Mouse (Mus musculus): ENCODE measurements around the gene Rerg. TPM values are rescaled to one million over a fixed set of nuclear protein-coding genes. Genes with fewer than 3 reads are reported as not detected.

Gene Rerg
- total and polyA plus RNA-seq, 3 experiments: 0.05 TPM; not detected in 2

- ATAC-seq (ENCODE audit: extremely low read depth, insufficient number of reproducible peaks, low FRiP score, poor library complexity, severe bottlenecking): no peak
- Histone ChIP-seq H3K36me3 (replicated peaks) (no peaks in the 10 kb centered on the region), H3K4me3 (ENCODE audit: low read depth, low read length) (no peak overlapping the region), H3K4me1 (ENCODE audit: insufficient read depth, low read depth, low read length) (no peaks in the 10 kb centered on the region), H3K9me3 (replicated peaks) (peaks cover 16% of the 10 kb centered on the region), H3K27me3 (ENCODE audit: insufficient read depth, low read length) (no peaks in the 10 kb centered on the region)
- DNase-seq (ENCODE audit: low spot score): no peak
- TF ChIP-seq TAL1 (conservative IDR thresholded peaks at IDR 0.05; ENCODE audit: low read depth, low read length): no peak
- no peak for TF ChIP-seq GATA2 (IDR thresholded peaks at IDR 0.05; ENCODE audit: borderline replicate concordance, low read depth, low read length)
- no peak for TF ChIP-seq GATA1 (IDR thresholded peaks at IDR 0.05; ENCODE audit: borderline replicate concordance, low read length)
- no peak for TF ChIP-seq CTCF (IDR thresholded peaks at IDR 0.05; ENCODE audit: low read depth, low read length)
- TF ChIP-seq POLR2AphosphoS5 (IDR thresholded peaks at IDR 0.05; ENCODE audit: insufficient replicate concordance, low read depth, low read length): no peak
Observed at GRCm38 (mm10) chr6:137030611-137031097, 139.6 kb downstream of the Rerg start.

GRCm38 (mm10) chr6:137029931-137030610 lies 140.2 kb downstream of the Rerg start:
- no peak for ATAC-seq (ENCODE audit: extremely low read depth, insufficient number of reproducible peaks, low FRiP score, poor library complexity, severe bottlenecking)
- DNase-seq (ENCODE audit: low spot score): no peak
- no peaks in the 10 kb centered on the region for H3K4me1 ChIP-seq (ENCODE audit: insufficient read depth, low read depth, low read length)
- no peaks in the 10 kb centered on the region for H3K36me3 ChIP-seq (replicated peaks)
- no peaks in the 10 kb centered on the region for H3K27me3 ChIP-seq (ENCODE audit: insufficient read depth, low read length)
- H3K9me3 ChIP-seq (replicated peaks): peaks cover 18% of the 10 kb centered on the region
- no peak for TF ChIP-seq POLR2AphosphoS5 (IDR thresholded peaks at IDR 0.05; ENCODE audit: insufficient replicate concordance, low read depth, low read length)
- no peak for TF ChIP-seq GATA1 (IDR thresholded peaks at IDR 0.05; ENCODE audit: borderline replicate concordance, low read length)
- no peak for TF ChIP-seq CTCF (IDR thresholded peaks at IDR 0.05; ENCODE audit: low read depth, low read length)
- no peak for TF ChIP-seq GATA2 (IDR thresholded peaks at IDR 0.05; ENCODE audit: borderline replicate concordance, low read depth, low read length)
- TF ChIP-seq TAL1 (conservative IDR thresholded peaks at IDR 0.05; ENCODE audit: low read depth, low read length): no peak
- H3K4me3 ChIP-seq (ENCODE audit: low read depth, low read length): no peak overlapping the region

GRCm38 (mm10) chr6:137025461-137025860 lies 144.8 kb downstream of the Rerg start:
- Histone ChIP-seq H3K9me3 (replicated peaks) (peaks cover 8% of the 10 kb centered on the region; the same call in 1 of the 2 replicates), H3K36me3 (replicated peaks) (no peaks in the 10 kb centered on the region), H3K4me1 (ENCODE audit: insufficient read depth, low read depth, low read length) (no peaks in the 10 kb centered on the region), H3K27me3 (ENCODE audit: insufficient read depth, low read length) (no peaks in the 10 kb centered on the region), H3K4me3 (ENCODE audit: low read depth, low read length) (no peak overlapping the region)
- ATAC-seq (ENCODE audit: extremely low read depth, insufficient number of reproducible peaks, low FRiP score, poor library complexity, severe bottlenecking): no peak
- TF ChIP-seq CTCF (IDR thresholded peaks at IDR 0.05; ENCODE audit: low read depth, low read length) (no peak), GATA2 (IDR thresholded peaks at IDR 0.05; ENCODE audit: borderline replicate concordance, low read depth, low read length) (no peak), TAL1 (conservative IDR thresholded peaks at IDR 0.05; ENCODE audit: low read depth, low read length) (no peak), POLR2AphosphoS5 (IDR thresholded peaks at IDR 0.05; ENCODE audit: insufficient replicate concordance, low read depth, low read length) (no peak), GATA1 (IDR thresholded peaks at IDR 0.05; ENCODE audit: borderline replicate concordance, low read length) (no peak)
- no peak for DNase-seq (ENCODE audit: low spot score)

DNA sequence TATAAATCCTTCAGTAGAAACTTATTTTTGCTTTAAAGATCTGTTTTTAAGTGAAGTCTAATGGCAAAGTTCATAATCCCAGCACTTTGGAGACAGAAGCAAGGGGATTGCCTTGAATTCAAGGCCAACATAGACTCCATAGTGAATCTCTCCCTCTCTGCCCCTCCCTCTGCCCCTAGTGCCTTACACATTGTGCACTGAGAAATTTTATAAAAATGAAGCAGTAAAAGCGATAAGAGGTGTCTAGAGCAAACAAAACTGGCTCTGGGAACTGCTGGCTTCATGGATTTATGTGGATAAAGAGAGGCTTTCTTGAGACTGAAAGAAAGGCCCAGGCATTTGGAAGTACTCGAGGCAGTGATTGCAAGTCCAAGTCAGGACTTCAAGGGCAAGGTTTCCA lies 145.8 kb downstream of the Rerg start:
- Histone ChIP-seq H3K9me3 (replicated peaks) (peaks cover 12% of the 10 kb centered on the region), H3K36me3 (replicated peaks) (no peaks in the 10 kb centered on the region), H3K27me3 (ENCODE audit: insufficient read depth, low read length) (no peaks in the 10 kb centered on the region), H3K4me1 (ENCODE audit: insufficient read depth, low read depth, low read length) (no peaks in the 10 kb centered on the region), H3K4me3 (ENCODE audit: low read depth, low read length) (no peak overlapping the region)
- no peak for TF ChIP-seq GATA2 (IDR thresholded peaks at IDR 0.05; ENCODE audit: borderline replicate concordance, low read depth, low read length)
- no peak for TF ChIP-seq CTCF (IDR thresholded peaks at IDR 0.05; ENCODE audit: low read depth, low read length)
- TF ChIP-seq GATA1 (IDR thresholded peaks at IDR 0.05; ENCODE audit: borderline replicate concordance, low read length): no peak
- TF ChIP-seq POLR2AphosphoS5 (IDR thresholded peaks at IDR 0.05; ENCODE audit: insufficient replicate concordance, low read depth, low read length): no peak
- ATAC-seq (ENCODE audit: extremely low read depth, insufficient number of reproducible peaks, low FRiP score, poor library complexity, severe bottlenecking) (no peak), DNase-seq (ENCODE audit: low spot score) (no peak)

DNA sequence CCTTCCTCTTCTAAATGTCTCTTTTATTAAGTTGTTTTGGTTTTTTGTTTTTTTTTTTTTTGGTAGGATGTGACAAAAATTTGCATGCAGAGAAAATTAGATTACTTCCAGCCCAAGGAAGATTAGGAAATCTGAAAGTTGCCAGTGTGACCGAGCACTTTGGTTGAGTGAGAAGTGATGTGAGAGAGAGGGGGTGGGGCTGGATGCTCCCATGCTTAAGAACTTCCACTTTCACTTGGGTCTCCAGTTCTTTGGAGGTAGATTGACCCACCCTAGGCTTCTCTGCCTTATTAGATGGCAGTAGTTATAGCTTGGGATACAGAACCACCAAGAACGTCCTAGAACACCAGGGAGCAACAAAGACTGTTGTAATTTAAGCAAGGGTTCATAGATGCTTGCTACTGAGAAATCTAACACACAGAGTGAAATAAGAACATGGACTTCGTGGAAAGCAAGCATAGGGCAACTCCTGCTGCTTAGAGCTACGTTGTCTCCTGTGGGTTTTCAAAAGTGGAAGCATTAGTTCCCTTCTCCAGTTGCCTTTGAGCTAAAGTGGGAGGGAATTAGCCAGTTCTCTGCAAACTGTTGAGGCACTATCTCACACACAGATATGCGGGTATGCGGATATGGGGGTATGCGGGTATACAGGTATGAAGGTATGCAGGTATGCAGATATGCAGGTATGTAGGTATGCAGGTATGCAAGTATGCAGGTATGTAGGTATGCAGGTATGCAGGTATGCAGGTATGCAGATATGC lies 152.9 kb downstream of the Rerg start:
- ATAC-seq (ENCODE audit: extremely low read depth, insufficient number of reproducible peaks, low FRiP score, poor library complexity, severe bottlenecking): no peak
- Histone ChIP-seq H3K4me3 (ENCODE audit: low read depth, low read length) (no peak overlapping the region), H3K9me3 (replicated peaks) (peaks cover 23% of the 10 kb centered on the region), H3K36me3 (replicated peaks) (no peaks in the 10 kb centered on the region), H3K4me1 (ENCODE audit: insufficient read depth, low read depth, low read length) (no peaks in the 10 kb centered on the region), H3K27me3 (ENCODE audit: insufficient read depth, low read length) (no peaks in the 10 kb centered on the region)
- no peak for DNase-seq (ENCODE audit: low spot score)
- TF ChIP-seq GATA2 (IDR thresholded peaks at IDR 0.05; ENCODE audit: borderline replicate concordance, low read depth, low read length): no peak
- no peak for TF ChIP-seq TAL1 (conservative IDR thresholded peaks at IDR 0.05; ENCODE audit: low read depth, low read length)
- TF ChIP-seq POLR2AphosphoS5 (IDR thresholded peaks at IDR 0.05; ENCODE audit: insufficient replicate concordance, low read depth, low read length): no peak
- TF ChIP-seq CTCF (IDR thresholded peaks at IDR 0.05; ENCODE audit: low read depth, low read length): no peak
- no peak for TF ChIP-seq GATA1 (IDR thresholded peaks at IDR 0.05; ENCODE audit: borderline replicate concordance, low read length)

DNA sequence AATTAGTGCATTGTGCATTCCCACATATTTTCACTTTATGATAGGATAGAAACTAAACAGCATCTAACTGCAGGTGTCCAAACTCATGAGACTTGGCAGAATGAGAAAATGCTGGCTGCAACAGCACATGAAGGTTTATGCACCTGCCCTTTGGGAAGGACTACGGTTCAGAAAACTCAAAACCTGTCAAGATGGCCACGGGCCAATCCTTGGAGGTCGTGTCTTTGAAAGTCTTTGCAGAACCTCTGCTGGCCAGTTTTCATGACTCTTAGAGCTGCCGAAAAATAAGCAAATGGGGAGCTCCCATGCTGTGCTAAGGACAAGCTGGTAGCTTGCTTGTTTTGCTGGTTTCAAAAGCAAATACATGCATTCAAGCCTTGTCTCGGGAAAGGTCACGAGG lies 156.0 kb downstream of the Rerg start:
- Histone ChIP-seq H3K9me3 (replicated peaks) (peaks cover 24% of the 10 kb centered on the region), H3K36me3 (replicated peaks) (no peaks in the 10 kb centered on the region), H3K4me1 (ENCODE audit: insufficient read depth, low read depth, low read length) (no peaks in the 10 kb centered on the region), H3K27me3 (ENCODE audit: insufficient read depth, low read length) (no peaks in the 10 kb centered on the region), H3K4me3 (ENCODE audit: low read depth, low read length) (no peak overlapping the region)
- DNase-seq (ENCODE audit: low spot score): no peak
- ATAC-seq (ENCODE audit: extremely low read depth, insufficient number of reproducible peaks, low FRiP score, poor library complexity, severe bottlenecking): no peak
- TF ChIP-seq POLR2AphosphoS5 (IDR thresholded peaks at IDR 0.05; ENCODE audit: insufficient replicate concordance, low read depth, low read length) (no peak), GATA1 (IDR thresholded peaks at IDR 0.05; ENCODE audit: borderline replicate concordance, low read length) (no peak), GATA2 (IDR thresholded peaks at IDR 0.05; ENCODE audit: borderline replicate concordance, low read depth, low read length) (no peak), TAL1 (conservative IDR thresholded peaks at IDR 0.05; ENCODE audit: low read depth, low read length) (no peak), CTCF (IDR thresholded peaks at IDR 0.05; ENCODE audit: low read depth, low read length) (no peak)

All from G1E (cell line).